Mouse (Mus musculus) cerebellum, adult (tissue): ENCODE measurements around the gene Unc93a.
"Not testable (repeated sequence)": the region's sequence is repeated elsewhere in the genome, so short reads cannot be mapped to it uniquely, and the experiment has no call there.

ENCODE experiments used
- ATAC-seq: cut with Nextera tagmentation; 2 replicates; pipeline ENCODE4 v1.9.2; 2017; ENCODE audit warnings: mild to moderate bottlenecking, moderate library complexity, mixed read lengths; ENCODE audit not compliant: insufficient number of reproducible peaks, low FRiP score, low TSS enrichment

Gene Unc93a

DNA sequence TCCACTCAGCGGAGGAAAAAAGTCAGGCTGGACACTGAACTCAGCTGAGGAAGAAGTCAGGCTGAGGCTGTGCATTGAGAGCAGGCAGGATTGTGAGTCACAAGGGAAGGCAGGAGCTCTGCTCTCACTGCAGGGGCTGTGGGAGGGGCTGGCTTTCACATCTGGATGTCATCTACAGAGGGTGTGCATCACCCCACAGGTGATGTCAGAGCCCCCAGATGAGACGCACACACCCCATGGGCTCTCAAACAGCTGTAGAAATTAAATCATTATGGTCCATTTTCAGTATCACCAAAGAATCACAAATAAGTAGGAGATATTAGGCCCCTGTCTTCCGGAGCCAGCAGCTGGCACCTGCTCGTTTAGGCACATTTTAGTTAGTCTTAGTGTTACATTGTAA is at the start of gene Unc93a:
Gene Unc93a (minus strand): TSS at position 101 of the 400 bp plus-strand sequence.
- ATAC-seq = not testable (repeated sequence)

GRCm38 (mm10) chr17:13180491-13180890 is 48.9 kb upstream of the Unc93a start:
- not testable (repeated sequence) for ATAC-seq

- ATAC-seq = not testable (repeated sequence)
Observed at GRCm38 (mm10) chr17:13179021-13179420, 47.4 kb upstream of the Unc93a start.

- not testable (repeated sequence) for ATAC-seq
Observed at GRCm38 (mm10) chr17:13177796-13178195, 46.2 kb upstream of the Unc93a start.

GRCm38 (mm10) chr17:13175609-13176008 is 44.0 kb upstream of the Unc93a start:
- not testable (repeated sequence) for ATAC-seq

DNA sequence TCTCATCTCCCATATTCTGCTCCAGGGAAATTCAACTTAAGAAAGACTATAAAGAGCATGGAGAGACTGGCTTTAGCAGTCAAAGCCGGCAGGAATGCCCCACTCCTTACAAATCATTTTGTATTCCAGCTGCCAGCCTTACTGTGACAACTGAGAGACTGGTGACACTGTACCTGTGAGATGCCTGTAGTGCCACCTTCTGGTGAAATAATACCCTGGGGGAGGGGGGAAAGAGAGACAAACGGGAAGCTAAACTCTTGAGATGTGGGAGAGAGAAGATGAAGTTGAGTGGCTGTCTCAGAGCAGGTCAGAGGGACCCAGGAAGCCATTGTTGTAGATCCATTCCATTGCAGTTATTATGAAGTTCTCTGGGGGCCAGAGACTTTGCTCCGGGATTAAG is 42.4 kb upstream of the Unc93a start:
- not testable (repeated sequence) for ATAC-seq

DNA sequence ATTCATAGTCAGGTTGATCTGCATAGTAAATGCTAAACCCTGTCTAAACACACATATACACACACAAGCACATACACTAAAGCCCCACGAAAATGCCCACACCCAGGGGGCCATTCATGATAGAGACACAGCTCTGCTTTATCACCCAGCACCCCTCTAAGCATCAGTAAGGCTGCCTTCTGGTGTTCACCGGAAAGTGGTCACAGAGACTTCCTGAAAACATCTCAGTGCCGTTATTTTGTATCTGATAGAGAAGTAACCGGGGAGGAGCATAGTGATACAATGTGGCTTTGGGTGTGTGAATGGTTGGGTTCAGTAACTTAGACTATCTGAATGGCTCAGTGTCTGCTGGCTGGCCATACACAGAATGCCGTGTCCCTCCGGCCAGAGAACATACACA is 42.0 kb upstream of the Unc93a start:
- not testable (repeated sequence) for ATAC-seq

DNA sequence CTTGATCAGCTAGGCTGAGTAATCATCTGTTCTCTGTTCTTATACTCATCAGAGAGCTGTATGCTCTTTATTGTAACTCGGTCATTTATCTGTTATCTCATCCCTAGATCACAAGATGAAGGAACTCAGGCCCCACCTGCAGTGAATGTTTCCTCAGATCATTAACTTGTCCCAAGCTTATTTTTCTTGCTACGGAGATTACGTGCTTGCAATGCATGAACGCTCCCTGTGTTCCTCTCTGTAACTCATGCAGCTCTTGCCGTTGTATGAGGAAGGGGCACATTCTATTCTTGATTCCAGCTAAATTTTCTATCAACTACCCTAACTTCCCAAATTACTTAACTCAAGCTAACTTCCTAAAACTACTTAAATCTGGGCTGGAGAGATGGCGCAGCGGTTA is 14.5 kb upstream of the Unc93a start:
- not testable (repeated sequence) for ATAC-seq

GRCm38 (mm10) chr17:13144580-13145215 is 13.1 kb upstream of the Unc93a start:
- ATAC-seq = not testable (repeated sequence)

DNA sequence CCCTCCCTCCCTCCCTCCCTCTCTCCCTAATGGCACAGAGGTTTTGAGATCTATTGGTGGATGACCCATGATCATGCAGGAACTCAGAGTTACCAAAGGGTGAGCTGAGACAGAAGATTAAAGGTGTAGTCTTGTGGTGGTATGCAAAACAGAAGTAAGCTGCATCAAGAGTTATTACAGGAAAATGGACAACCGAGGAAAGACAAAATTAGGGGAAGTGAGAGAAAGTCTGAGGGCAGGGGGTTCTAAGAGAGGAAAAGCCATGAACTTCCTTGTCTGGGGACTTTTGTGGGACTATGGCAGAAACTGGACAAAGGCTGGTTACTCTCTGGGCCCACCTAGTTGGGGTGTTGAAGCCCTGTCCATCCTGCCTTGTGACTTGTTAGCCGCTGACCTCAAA is 11.1 kb upstream of the Unc93a start:
- ATAC-seq = not testable (repeated sequence)

DNA sequence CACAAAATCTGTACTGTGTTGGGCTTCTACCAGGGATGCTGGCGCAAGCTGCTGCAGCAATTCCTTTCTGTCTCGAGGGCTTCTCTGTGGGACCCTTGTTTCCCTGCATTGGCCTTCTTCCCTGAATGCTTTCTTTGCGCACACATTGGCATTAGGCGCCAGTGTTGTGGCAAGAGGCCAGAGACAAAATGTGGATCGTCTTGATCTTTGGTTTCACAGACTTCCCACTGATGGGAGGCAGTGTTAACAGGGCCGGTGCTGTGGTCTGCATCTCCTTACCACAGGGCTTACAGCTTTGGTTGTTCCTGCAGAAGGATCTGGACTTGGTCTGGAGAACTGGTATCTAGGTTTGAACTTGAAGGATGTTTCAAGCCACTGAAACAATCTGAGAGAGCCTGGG is 3.7 kb upstream of the Unc93a start:
- ATAC-seq = not testable (repeated sequence)

DNA sequence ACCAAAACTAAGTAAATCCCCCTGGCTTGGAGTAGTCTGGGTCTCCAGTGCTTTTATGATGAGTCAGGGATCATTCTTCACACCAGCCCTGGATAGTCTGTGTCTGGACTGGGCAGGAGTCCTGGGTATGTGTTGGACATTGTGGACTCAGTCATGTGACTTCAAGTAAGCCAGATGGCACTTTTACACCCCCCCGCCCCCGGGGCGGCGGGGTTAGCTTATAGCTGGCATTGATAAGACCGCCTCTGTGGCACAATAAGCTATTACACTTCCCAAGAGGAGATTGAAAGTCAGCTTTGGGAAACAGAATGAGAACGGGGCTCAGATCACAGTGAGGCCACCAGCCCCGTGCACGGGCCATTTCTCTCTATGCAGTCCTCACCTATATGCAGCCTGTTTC is 742 bp upstream of the Unc93a start:
- ATAC-seq = not testable (repeated sequence)

GRCm38 (mm10) chr17:13129737-13130465 is 1.7 kb downstream of the Unc93a start:
- not testable (repeated sequence) for ATAC-seq

DNA sequence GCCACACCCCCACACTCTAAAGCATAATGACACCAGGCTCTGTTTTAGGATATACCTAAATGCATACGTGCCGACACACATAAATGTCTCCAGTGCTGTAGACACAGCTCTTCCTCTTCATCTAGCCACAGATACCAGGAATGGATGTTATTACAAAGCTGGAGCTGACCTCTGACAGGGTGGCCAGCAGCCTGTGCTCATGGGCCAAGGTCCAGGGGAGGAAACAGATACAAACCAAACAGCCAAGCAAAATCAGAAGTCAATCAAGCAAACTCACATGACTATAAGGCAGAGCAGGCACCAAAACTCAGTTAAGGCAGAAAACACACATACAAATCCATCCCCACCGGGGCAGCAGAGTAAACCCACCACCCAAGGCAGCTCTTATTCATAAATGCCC is 2.3 kb downstream of the Unc93a start:
- not testable (repeated sequence) for ATAC-seq

GRCm38 (mm10) chr17:13124241-13124640 is 7.4 kb downstream of the Unc93a start:
- ATAC-seq = not testable (repeated sequence)

- not testable (repeated sequence) for ATAC-seq
Observed at GRCm38 (mm10) chr17:13123308-13124038, 8.1 kb downstream of the Unc93a start.

DNA sequence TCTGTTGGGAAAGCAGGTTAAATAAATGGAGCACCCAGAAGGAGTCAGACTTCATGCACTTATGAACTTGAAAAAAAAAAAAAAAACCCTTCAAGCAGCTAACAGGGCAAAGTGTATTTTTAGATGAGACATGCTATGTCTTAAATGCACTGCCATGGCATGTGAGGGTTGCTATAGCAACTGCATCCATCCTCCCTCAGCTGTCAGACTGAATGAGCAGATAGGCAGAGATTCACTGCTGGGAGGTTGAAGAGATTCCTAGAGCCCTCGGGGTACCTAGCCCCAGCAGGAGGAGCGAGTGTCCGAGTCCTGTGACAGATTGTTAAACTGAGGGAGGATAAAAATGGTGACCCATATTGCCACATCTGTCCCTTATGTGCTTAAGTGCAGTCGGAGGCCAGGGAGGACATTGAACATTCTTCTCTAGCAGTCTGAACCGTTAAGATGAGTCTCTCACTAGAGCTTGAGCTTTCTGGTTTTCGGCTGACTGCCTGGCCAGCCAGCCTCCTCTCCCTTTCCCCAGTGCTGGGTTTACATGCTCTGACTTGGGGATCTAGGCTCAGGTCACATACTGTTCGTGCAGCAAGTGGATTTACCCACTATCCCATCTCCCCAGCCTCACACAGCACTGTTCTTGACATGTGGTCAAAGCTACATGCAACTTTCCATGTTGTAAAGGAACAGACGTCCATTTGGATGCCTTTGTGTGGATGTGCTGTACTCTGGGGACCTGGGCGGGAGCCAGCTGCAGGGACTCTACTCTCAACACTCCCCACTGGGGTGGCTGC is 18.9 kb downstream of the Unc93a start:
- not testable (repeated sequence) for ATAC-seq

DNA sequence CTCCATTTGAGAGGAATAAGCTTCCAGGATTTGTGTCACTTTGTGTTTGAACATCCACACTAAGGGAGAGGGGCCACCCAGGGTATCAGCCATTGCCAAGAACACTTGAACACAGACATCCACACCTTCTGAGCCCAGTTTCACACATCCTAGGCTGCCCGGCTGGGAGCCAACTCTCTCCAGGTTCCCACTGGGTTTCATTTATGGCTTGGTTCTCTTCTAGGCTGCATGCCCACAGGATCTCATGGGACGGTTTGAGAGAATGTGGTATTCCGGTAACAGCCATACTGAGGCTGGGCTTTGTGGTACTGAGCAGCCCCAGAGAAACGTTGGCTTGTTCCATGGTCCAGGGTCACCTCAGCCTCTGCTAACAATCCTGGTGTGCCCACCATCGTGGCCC is 25.0 kb downstream of the Unc93a start:
- ATAC-seq = peak; percentile 60; the same call in 1 of the 2 replicates

- ATAC-seq = not testable (repeated sequence)
Observed at GRCm38 (mm10) chr17:13092960-13093359, 38.6 kb downstream of the Unc93a start.

GRCm38 (mm10) chr17:13092100-13092764 is 39.4 kb downstream of the Unc93a start:
- not testable (repeated sequence) for ATAC-seq
